Mouse (Mus musculus): ENCODE measurements around the gene Doc2a.
A peak's percentile ranks its signal among the peaks of the same experiment; 100 is the strongest.

Gene Doc2a

DNA sequence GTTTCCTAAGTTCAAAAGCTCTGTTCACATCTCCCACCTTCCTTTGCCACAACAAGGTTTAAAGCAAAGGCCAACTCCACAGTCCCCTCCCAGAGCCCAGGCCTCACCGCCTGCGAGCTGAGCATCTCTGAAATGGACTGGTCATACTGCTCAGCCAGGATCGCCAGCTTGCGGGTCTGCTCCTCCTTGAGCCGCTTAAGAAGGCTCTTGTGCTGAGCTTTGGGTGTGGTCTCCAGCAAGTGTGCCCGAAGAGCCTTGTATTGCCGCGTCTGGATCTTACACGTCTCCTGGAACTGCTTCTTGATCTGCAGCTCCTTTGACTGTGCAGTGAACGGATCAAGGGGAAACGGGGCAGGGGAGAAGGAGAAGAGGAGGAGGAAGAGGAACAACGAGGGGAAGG, 20.8 kb downstream of the Doc2a start:
- no peak for DNase-seq (ENCODE audit: low read depth, low spot score)

DNA sequence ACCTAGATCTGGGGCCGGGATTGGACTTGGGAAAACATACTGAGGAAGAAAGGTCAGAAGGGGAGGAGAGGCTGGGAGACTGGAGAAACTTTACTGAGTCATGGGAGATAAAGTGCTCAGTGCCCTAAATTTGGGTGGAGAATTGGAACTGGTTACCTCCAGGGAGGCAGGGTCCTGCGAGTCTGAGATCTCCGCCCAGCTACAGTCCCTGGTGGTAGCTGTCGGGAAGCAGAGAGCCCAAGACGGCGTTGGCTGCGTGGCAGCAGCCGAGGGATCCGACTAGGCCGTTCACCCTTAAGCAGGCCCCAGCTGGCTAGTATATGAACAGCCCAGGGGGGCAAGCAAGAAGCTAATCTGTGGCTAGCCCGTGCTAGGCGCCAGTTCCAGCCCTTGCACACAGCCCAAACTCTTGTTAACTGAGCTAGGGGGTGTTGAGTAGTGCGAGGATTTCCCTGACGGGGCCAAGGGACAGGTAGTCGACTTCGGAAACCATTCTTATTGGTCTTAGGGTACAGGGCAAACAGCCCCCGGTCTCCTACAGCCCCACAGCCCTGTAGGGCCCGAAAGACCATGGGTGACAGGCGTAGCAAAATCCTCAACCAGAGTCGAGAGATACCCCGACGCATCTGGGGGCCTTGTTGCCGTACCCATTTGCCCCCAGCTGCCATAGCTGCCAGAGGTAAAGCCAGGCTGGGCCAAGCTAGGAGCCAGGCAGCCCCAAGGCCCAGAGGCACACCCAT, 22.7 kb downstream of the Doc2a start:
- no peak for DNase-seq (ENCODE audit: low read depth, low spot score)

DNA sequence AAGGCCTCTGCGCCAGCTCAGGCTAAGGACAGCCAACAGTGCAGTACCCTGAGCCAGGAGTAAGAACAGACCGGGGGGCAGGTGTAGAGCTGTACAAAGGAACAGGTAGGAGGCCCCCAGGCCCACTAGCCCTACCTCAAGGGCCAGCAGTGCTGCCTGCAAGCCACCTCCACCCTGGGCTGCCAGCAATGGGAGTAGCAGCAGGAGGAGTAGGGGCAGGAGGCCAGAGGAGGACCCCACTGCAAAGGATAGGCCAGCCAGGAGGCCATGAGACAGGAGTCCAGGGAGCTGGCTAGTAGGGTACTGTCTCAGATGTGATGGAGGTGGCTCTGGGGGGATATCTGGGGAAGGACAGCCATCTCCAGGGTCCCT, 23.3 kb downstream of the Doc2a start:
- DNase-seq (ENCODE audit: low read depth, low spot score): no peak

DNA sequence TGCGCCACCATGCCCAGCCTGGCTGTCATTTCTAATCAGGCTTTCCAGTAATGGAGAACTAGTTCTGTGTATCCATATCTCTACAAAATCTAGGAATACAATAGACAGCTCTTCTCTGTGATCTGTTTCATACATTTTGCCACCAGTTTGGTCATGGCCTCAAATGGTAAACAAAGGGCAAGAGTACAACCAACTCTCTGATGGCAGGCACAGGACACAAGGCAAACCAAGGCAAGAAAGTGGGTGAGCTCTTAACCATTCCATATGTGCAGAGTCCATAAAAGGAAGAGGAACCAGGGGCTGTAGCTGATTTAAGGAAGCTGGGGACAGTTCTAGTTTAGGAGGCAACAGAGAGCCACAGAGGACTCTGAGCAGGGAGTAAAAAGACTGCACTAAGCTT, 30.0 kb downstream of the Doc2a start:
- DNase-seq (ENCODE audit: low read depth, low spot score): no peak

DNA sequence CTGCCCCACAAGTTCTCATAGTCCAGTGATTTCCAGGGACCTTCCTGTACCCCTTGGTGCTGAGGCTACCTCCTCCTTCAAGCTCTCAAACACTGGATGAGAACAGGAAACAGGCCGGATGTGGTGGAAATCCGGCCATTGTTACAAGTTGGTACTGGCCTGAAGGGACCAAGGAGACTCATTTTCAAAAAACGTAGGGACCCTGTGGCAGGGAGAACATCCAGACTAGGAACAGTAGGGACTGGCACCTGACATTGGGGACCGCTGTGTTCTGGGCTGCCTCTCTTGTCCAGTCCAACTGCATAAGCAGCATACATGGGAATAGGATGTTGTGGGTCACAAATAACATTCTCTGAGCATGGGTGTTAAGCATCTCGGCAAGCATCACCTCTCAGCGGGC, 33.8 kb downstream of the Doc2a start:
- DNase-seq (ENCODE audit: low read depth, low spot score): no peak

DNA sequence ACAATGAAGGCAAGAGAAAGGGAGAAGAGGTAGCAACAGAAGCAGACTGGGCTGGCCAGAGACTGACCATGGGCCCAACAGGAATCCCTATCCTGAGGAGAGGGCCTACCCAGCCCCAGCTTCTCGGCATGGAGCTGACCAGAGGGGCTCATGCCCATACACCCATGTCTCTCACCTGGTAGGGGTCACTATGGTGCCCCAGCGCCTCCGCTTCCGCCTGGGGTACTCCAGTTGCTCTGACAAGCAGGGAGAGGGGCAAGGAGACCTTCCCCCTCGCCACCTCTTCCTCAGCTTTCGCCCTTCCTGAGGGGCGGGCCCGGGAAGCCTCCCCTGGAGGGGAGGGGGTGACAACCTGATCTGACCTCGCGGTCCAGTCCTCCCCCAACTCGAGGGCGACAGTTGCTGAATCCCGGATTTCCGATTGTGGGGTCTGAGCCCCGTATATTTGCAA, 36.5 kb downstream of the Doc2a start:
- DNase-seq (ENCODE audit: low read depth, low spot score): no peak

DNA sequence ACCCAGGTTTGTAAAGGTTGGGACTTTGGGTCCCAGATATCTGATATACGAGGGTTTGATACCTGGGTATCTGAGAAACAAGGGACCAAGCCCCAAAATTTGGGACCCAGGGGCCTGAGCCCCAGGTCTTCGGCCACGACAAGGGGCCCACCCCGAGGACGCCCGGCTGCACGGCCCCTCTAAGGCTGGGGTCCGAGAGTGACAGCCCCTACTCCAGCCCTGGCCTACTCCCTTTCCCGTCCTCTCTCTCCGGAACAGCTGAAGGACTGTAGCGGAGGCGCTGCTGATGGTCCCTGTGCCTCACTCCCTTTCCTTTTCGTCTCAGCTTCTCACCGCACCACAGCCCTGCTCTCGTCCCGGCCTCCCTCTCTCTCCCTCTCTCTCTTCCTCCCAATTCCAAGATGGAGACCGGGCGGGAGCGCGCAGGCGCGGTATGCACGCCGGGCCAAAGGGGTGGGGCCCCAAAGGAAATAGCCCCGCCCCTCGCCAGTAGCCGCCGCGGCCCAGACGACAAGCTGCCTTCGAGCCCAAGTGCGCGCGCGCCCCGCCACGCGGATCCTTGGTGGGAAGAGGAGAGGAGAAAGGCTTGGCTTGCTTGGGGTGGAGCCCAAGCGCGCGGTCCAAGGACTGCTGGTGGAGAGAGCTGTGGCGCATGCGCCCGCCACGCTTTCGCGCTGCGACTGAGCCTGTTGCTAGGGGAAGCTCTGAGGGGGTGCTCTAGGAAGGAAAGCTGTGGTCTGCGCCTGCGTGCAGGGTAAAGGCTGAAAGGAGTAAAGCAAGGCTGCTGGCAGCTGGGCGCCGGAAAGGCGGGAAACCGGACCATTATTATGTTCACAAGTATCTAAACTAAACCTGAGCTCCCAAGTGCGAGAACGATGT, 37.3 kb downstream of the Doc2a start, which contains the start of gene Taok2:
Gene Taok2 (minus strand): TSS at position 418 of the 879 bp plus-strand sequence.
- peak; percentile 97 for DNase-seq (ENCODE audit: low read depth, low spot score)

DNA sequence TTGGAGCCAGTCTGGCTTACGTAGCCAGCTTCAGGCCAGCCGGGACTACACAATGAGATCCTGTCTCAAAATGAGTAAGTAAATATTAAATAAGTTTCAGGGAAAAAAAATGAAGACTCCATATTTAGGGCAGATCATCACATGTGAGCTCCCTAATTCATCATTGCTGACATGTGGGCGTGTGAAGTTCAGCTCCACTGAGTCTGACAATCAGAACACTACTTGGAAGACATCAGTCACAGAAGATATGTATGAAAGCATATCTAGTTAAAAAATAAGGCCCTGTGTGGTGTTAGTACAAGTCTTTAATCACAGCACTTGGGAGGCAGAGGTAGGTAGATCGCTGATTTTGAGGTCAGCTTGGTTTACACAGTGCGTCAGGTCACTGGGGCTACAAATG, 40.1 kb downstream of the Doc2a start:
- no peak for DNase-seq (ENCODE audit: low read depth, low spot score)

DNA sequence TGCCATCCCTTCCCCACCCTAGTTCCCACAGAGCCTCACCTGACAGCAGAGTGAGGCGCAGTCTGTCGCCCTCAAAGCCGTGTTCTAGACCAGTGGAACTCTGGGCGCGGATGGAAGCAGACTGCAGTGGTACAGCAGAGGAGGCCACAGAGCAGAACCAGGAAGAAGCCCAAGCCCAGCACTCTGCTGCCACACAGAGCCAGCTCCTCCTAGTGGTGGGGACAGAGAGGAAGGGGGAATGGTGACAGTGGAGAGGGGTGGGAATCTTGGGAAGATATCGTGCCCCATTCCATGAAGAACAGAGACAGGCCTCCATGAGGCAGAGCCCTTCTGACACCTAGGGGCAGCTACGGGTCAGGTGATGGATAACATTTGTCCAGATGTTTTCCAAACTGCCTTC, 41.6 kb downstream of the Doc2a start:
- no peak for DNase-seq (ENCODE audit: low read depth, low spot score)

DNA sequence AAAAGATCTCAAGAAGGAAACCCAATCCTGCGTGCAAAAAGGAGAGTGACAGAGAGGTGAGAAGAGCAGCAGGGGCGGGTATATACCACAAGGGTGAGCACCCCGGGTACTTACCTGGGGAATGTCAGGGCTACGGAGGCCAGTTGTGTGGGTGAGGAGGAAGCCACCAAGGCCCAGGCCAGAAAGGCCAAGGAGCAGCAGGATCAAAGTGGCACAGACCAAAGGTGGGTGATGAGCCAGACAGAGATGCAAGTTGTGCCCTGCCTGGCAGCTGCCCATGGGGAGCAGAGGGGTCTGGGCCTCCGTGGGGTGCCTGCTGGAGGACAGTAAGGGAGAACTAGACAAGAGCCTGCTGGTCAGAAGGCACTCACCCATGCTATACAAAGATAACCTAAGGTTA, 49.7 kb downstream of the Doc2a start:
- no peak for DNase-seq (ENCODE audit: low read depth, low spot score)

DNA sequence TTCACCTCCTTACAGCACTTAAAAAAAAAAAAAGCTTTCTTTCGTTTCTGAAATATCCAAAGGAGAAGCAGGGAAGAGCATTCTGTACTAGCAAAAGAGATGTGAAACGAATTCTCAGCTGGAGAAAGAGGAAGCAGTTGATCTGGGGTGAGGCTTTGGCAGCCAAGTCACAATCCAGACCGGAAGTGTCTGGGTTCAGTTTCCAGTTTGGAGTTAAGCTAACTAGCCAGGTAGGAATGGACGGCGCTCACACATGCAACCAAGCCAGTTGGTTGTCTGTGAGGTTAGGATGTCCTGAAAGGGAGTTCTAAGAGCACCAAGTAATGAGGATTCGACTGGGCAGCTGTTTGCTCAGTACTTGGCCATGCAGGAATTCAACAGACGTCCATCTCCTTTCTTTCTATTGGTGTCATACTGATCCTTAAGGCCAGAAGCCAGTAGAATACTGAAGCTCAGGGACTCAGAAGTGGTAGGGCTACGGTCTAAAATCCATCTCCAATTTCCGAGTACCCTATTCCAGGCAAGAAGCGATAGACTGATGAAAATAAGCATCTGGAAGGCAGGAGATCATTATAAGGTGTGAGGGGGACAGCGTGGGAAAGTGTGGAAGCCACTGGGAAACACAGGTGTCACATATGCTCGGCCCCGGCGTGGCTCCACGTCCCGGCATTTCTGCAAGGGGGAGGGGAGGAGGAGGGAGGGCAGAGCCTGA, 50.3 kb downstream of the Doc2a start:
- DNase-seq (ENCODE audit: low read depth, low spot score): no peak

DNA sequence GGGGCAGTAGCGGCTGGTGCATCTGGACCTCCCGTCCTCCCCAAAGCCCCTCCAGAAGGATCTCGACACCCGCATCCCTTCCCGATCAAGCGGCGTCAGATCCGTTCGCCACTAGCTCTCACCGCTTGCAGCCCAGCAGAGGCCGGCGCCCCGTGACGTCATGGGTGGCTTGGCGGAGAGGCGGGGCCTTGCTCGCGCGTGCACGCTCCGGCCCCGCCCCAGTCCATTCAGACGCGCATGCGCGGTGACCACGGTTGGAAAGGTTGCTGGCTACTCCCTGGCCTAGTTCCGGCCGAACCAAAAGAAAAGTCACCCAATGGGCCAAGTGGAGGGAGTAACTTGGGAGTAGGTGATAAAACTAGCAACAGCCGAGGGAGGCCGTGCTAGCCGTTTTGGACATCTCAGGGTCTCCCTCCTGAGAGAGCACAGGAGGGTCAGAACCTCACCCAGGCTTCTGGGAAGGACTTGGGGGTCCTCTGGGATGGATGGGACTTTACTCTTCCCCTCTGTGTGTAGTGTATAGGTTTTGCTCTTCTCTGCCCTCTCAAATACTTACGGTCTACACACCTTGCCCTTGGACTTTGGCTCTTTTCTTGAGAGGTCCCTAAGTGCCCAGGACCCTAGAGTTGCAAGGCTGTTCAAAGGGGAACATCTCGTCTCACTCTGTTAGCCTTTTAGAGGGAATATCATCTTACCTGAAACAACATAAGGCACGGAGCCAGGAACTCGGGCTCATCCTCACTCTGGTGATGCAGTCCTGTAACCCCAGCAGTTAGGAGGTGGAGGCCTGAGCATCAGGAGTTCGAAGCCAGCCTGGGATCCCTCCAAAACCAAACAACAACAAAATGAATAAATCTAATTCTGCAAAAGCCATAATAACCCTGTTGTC, 51.1 kb downstream of the Doc2a start:
- DNase-seq (ENCODE audit: low read depth, low spot score): peak; percentile 86

DNA sequence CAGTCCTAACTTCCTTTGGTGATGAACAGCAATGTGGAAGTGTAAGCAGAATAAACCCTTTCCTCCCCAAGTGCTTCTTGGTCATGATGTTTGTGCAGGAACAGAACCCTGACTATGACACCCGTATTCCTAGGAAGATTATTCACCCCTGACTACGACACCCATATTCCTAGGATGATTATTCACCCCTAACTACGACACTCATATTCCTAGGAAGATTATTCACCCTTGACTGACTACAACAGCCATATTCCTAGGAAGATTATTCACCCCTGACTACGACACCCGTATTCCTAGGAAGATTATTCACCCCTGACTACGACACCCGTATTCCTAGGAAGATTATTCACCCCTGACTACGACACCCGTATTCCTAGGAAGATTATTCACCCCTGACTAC, 52.6 kb downstream of the Doc2a start:
- DNase-seq (ENCODE audit: low read depth, low spot score): peak; percentile 63

Data from retina, postnatal 7 days (tissue).